12 mouse cellular contexts compared by ENCODE assay signal in the genomic region with DNA sequence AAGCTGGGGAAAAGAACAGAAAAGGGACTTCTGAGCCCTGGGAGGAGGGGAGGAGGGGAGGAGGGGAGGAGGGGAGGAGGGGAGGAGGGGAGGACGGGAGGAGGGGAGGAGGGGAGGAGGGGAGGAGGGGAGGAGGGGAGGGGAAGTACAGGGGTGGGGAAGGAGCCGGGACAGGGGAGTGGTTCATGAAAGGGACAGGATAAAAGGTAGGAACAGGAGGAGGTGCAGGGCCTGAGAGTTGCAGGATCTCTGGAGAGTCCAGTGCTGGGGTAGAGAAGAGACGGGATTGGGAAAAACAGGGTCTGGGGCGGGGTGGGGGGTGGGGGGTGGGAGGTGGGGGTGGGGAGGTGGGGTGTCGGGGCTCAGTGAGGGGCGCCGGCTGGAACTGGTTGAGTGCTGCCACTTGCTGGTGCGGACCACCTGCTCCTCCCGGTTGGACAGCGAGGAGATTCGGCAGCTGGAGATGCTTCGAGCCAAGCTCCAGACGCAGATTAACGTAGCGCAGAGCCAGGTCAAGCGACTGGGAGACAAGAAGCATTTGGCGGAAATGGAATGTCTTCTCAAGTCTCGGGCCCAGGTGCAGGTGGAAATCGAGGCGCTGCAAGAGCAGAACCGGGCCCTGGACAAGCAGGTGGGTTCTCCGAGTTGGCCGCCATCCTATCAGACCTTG. TPM values are rescaled to one million over a fixed set of nuclear protein-coding genes. Genes with fewer than 3 reads are reported as not detected.
DNase-seq lines count a peak whose midpoint lies in the region; ATAC-seq and TF ChIP-seq lines count a peak whose summit lies in the region.
"Had no signal": no experiment of that assay in that cellular context is flagged by ENCODE, and none has a peak within 500 bp of the region (broad histone marks: within the 10 kb centered on the region; RNA-seq: fewer than 3 reads in every experiment).

No protein-coding gene starts in this region.

- H3K4me2 ChIP-seq in heart, embryonic 12.5 days = peak overlapping the region; percentile 17; the same call in 1 of the 2 replicates
- H3K4me2 ChIP-seq in forebrain, embryonic 14.5 days (ENCODE audit: low read length) = 0 out of 2 replicates have a peak overlapping the region, but pooled peaks have one; percentile 24
- 0 out of 2 replicates have a peak overlapping the region, but pooled peaks have one; percentile 11 for H3K4me2 ChIP-seq in midbrain, embryonic 11.5 days
- no peak overlapping the region for H3K4me2 ChIP-seq in lung, postnatal 0 days (replicated peaks; ENCODE audit: low read depth, low read length)

- no peak for TF ChIP-seq EP300 in lung, postnatal 0 days (IDR thresholded peaks at IDR 0.05)

- H3K36me3 ChIP-seq in heart, embryonic 12.5 days = peaks cover 7% of the 10 kb centered on the region; the same call in 1 of the 2 replicates
- no peaks in the 10 kb centered on the region for H3K36me3 ChIP-seq in forebrain, embryonic 14.5 days (ENCODE audit: control insufficient read depth, insufficient read depth, low read length)
- H3K36me3 ChIP-seq in midbrain, embryonic 11.5 days (ENCODE audit: control insufficient read depth, insufficient read depth, low read length) = no peaks in the 10 kb centered on the region
- no peaks in the 10 kb centered on the region for H3K36me3 ChIP-seq in lung, postnatal 0 days (ENCODE audit: insufficient read depth, low read length)

- no peak overlapping the region for H3K4me3 ChIP-seq in heart, embryonic 12.5 days
- H3K4me3 ChIP-seq in forebrain, embryonic 14.5 days (ENCODE audit: low read depth, low read length) = no peak overlapping the region
- H3K4me3 ChIP-seq in midbrain, embryonic 11.5 days (ENCODE audit: low read depth, low read length) = no peak overlapping the region
- no peak overlapping the region for H3K4me3 ChIP-seq in lung, postnatal 0 days (ENCODE audit: low read depth, low read length)
- H3K4me3 ChIP-seq: erythroblast, embryonic 14.5 days had no signal

- no peak for ATAC-seq in heart, embryonic 12.5 days (ENCODE audit: insufficient number of reproducible peaks, low FRiP score)
- no peak for ATAC-seq in forebrain, embryonic 14.5 days
- no peak for ATAC-seq in midbrain, embryonic 11.5 days (ENCODE audit: low FRiP score)
- no peak for ATAC-seq in lung, postnatal 0 days

- no peak for DNase-seq in heart, postnatal 4 days
- DNase-seq in ES-CJ7 (ENCODE audit: low read depth, low spot score) = peak; percentile 75
- no peak for DNase-seq in forebrain, embryonic 14.5 days (ENCODE audit: low spot score)
- no peak for DNase-seq in midbrain, embryonic 11.5 days (ENCODE audit: low spot score, missing footprints)
- DNase-seq in lung, postnatal 0 days (ENCODE audit: low spot score) = no peak
- no peak for DNase-seq in thymus, postnatal 4 days
- DNase-seq in Muller cell, postnatal 12 days (ENCODE audit: inconsistent ontology term) = no peak
- DNase-seq: B cell, adult 2 months; kidney, postnatal 14 days had no signal

- H3K4me1 ChIP-seq in heart, embryonic 12.5 days (replicated peaks) = peaks cover 9% of the 10 kb centered on the region
- no peaks in the 10 kb centered on the region for H3K4me1 ChIP-seq in forebrain, embryonic 14.5 days (ENCODE audit: control insufficient read depth, insufficient read depth, low read length)
- no peaks in the 10 kb centered on the region; the same call in 1 of the 2 replicates for H3K4me1 ChIP-seq in midbrain, embryonic 11.5 days (ENCODE audit: control insufficient read depth, insufficient read depth, low read length)
- no peaks in the 10 kb centered on the region for H3K4me1 ChIP-seq in lung, postnatal 0 days (ENCODE audit: insufficient read depth, low read depth, low read length)

- H3K27ac ChIP-seq in heart, embryonic 12.5 days (ENCODE audit: poor library complexity, severe bottlenecking) = no peak overlapping the region
- H3K27ac ChIP-seq in forebrain, embryonic 14.5 days (ENCODE audit: low read depth, low read length) = no peak overlapping the region
- no peak overlapping the region for H3K27ac ChIP-seq in midbrain, embryonic 11.5 days (ENCODE audit: low read depth, low read length)
- H3K27ac ChIP-seq in lung, postnatal 0 days (ENCODE audit: low read length) = no peak overlapping the region

- TF ChIP-seq CTCF in lung, postnatal 0 days (IDR thresholded peaks at IDR 0.05) = no peak

- peaks cover 28% of the 10 kb centered on the region for H3K9me3 ChIP-seq in heart, embryonic 12.5 days (replicated peaks)
- no peaks in the 10 kb centered on the region for H3K9me3 ChIP-seq in forebrain, embryonic 14.5 days (replicated peaks; ENCODE audit: control insufficient read depth, low read length)
- H3K9me3 ChIP-seq in midbrain, embryonic 11.5 days (ENCODE audit: control insufficient read depth, low read length) = peaks cover 3% of the 10 kb centered on the region; the same call in 1 of the 2 replicates
- peaks cover 4% of the 10 kb centered on the region; the same call in 1 of the 2 replicates for H3K9me3 ChIP-seq in lung, postnatal 0 days (ENCODE audit: low read length)

- H3K9ac ChIP-seq in heart, embryonic 12.5 days = no peak overlapping the region
- H3K9ac ChIP-seq in forebrain, embryonic 14.5 days (ENCODE audit: low read length) = no peak overlapping the region
- no peak overlapping the region for H3K9ac ChIP-seq in midbrain, embryonic 11.5 days (ENCODE audit: low read length)
- H3K9ac ChIP-seq in lung, postnatal 0 days (replicated peaks; ENCODE audit: low read depth) = no peak overlapping the region

- 11% methylated on average over 17 of the region's 23 CpGs for WGBS in heart, embryonic 12.5 days
- 10% methylated on average over 19 of the region's 23 CpGs for WGBS in forebrain, embryonic 14.5 days
- 11% methylated on average over 19 of the region's 23 CpGs for WGBS in midbrain, embryonic 11.5 days
- 30% methylated on average over 19 of the region's 23 CpGs for WGBS in lung, postnatal 0 days

- H3K27me3 ChIP-seq in heart, embryonic 12.5 days (replicated peaks) = peaks cover 27% of the 10 kb centered on the region
- H3K27me3 ChIP-seq in forebrain, embryonic 14.5 days (replicated peaks; ENCODE audit: control insufficient read depth, insufficient read depth, low read length) = no peaks in the 10 kb centered on the region
- no peaks in the 10 kb centered on the region for H3K27me3 ChIP-seq in midbrain, embryonic 11.5 days (ENCODE audit: control insufficient read depth, insufficient read depth, low read length)
- no peaks in the 10 kb centered on the region for H3K27me3 ChIP-seq in lung, postnatal 0 days (replicated peaks; ENCODE audit: insufficient read depth, low read length)

RNA-seq across cellular contexts. Expression of a gene that starts 4.9 kb away (rescaled TPM):
- polyA plus RNA-seq in heart, embryonic 12.5 days (2016; fragmentation: Nextera tagmentation; extraction: Ambion mirVana) = 2.4 and 3.5 TPM in 2 replicates
- 1 to 10 TPM; 1.6 TPM for total RNA-seq in heart, postnatal 4 days (2021)
- 2.6 and 2.7 TPM in 2 replicates for polyA plus RNA-seq in forebrain, embryonic 14.5 days (2014; fragmentation: Nextera tagmentation; extraction: Ambion mirVana)
- 2.0 and 2.4 TPM in 2 replicates for polyA plus RNA-seq in midbrain, embryonic 11.5 days (2014; fragmentation: Nextera tagmentation; extraction: Ambion mirVana)
- polyA plus RNA-seq in lung, postnatal 0 days (2015; fragmentation: Nextera tagmentation; extraction: Ambion mirVana) = 8.9 and 11.2 TPM in 2 replicates
- polyA plus RNA-seq: erythroblast, embryonic 14.5 days had no signal

RNA-seq across cellular contexts. Expression of a gene that starts 7.6 kb away (rescaled TPM):
- 63.1 and 69.0 TPM in 2 replicates for polyA plus RNA-seq in heart, embryonic 12.5 days (2016; fragmentation: Nextera tagmentation; extraction: Ambion mirVana)
- total RNA-seq in heart, postnatal 4 days (2021) = 10 to 100 TPM; 38.0 to 42.1 TPM
- polyA plus RNA-seq in forebrain, embryonic 14.5 days (2014; fragmentation: Nextera tagmentation; extraction: Ambion mirVana) = 27.9 and 32.8 TPM in 2 replicates
- polyA plus RNA-seq in midbrain, embryonic 11.5 days (2014; fragmentation: Nextera tagmentation; extraction: Ambion mirVana) = 27.2 and 28.2 TPM in 2 replicates
- polyA plus RNA-seq in lung, postnatal 0 days (2015; fragmentation: Nextera tagmentation; extraction: Ambion mirVana) = 233 and 255 TPM in 2 replicates

RNA-seq across cellular contexts. Expression of a gene that starts 32.0 kb away (rescaled TPM):
- polyA plus RNA-seq in heart, embryonic 12.5 days (2016; fragmentation: Nextera tagmentation; extraction: Ambion mirVana) = 5.8 and 7.2 TPM in 2 replicates
- total RNA-seq in heart, postnatal 4 days (2021) = 10 to 100 TPM; 36.9 to 43.9 TPM
- polyA plus RNA-seq in forebrain, embryonic 14.5 days (2014; fragmentation: Nextera tagmentation; extraction: Ambion mirVana) = 5.1 and 6.2 TPM in 2 replicates
- polyA plus RNA-seq in midbrain, embryonic 11.5 days (2014; fragmentation: Nextera tagmentation; extraction: Ambion mirVana) = 3.0 and 3.2 TPM in 2 replicates
- 3.9 and 4.1 TPM in 2 replicates for polyA plus RNA-seq in lung, postnatal 0 days (2015; fragmentation: Nextera tagmentation; extraction: Ambion mirVana)

RNA-seq across cellular contexts. Expression of a gene that starts 32.2 kb away (rescaled TPM):
- polyA plus RNA-seq in heart, embryonic 12.5 days (2016; fragmentation: Nextera tagmentation; extraction: Ambion mirVana) = 0.89 and 1.2 TPM in 2 replicates
- 1 to 10 TPM in 1 of 2 experiments, under 1 TPM in 1; 0.90 to 1.3 TPM for total RNA-seq in heart, postnatal 4 days (2021)
- 0.51 and 0.55 TPM in 2 replicates for polyA plus RNA-seq in forebrain, embryonic 14.5 days (2014; fragmentation: Nextera tagmentation; extraction: Ambion mirVana)
- polyA plus RNA-seq in midbrain, embryonic 11.5 days (2014; fragmentation: Nextera tagmentation; extraction: Ambion mirVana) = 0.63 and 1.3 TPM in 2 replicates
- 0.14 and 0.23 TPM in 2 replicates for polyA plus RNA-seq in lung, postnatal 0 days (2015; fragmentation: Nextera tagmentation; extraction: Ambion mirVana)
- total RNA-seq: liver, adult 2 months had no signal
- polyA plus RNA-seq: liver, adult 2 months had no signal

RNA-seq across cellular contexts. Expression of a gene that starts 50.6 kb away (rescaled TPM):
- polyA plus RNA-seq in heart, embryonic 12.5 days (2016; fragmentation: Nextera tagmentation; extraction: Ambion mirVana) = 0.37 and 0.42 TPM in 2 replicates
- under 1 TPM; 0.52 to 0.63 TPM for total RNA-seq in heart, postnatal 4 days (2021)
- polyA plus RNA-seq in forebrain, embryonic 14.5 days (2014; fragmentation: Nextera tagmentation; extraction: Ambion mirVana) = 0.52 and 0.77 TPM in 2 replicates
- 0.14 and 0.17 TPM in 2 replicates for polyA plus RNA-seq in midbrain, embryonic 11.5 days (2014; fragmentation: Nextera tagmentation; extraction: Ambion mirVana)
- 0.62 and 0.75 TPM in 2 replicates for polyA plus RNA-seq in lung, postnatal 0 days (2015; fragmentation: Nextera tagmentation; extraction: Ambion mirVana)
